Mouse (Mus musculus) thymus, postnatal 36 days (tissue): ENCODE results near the gene Actn4.
"Not testable (repeated sequence)": the region's sequence is repeated elsewhere in the genome, so short reads cannot be mapped to it uniquely, and the experiment has no call there.

Source experiments
- DNase-seq, 2 experiments: peaks; one replicate each; pipeline ENCODE4 v3.0.0; 2022; ENCODE audit warnings: mixed read lengths in 2 of 2

The Actn4 gene

DNA sequence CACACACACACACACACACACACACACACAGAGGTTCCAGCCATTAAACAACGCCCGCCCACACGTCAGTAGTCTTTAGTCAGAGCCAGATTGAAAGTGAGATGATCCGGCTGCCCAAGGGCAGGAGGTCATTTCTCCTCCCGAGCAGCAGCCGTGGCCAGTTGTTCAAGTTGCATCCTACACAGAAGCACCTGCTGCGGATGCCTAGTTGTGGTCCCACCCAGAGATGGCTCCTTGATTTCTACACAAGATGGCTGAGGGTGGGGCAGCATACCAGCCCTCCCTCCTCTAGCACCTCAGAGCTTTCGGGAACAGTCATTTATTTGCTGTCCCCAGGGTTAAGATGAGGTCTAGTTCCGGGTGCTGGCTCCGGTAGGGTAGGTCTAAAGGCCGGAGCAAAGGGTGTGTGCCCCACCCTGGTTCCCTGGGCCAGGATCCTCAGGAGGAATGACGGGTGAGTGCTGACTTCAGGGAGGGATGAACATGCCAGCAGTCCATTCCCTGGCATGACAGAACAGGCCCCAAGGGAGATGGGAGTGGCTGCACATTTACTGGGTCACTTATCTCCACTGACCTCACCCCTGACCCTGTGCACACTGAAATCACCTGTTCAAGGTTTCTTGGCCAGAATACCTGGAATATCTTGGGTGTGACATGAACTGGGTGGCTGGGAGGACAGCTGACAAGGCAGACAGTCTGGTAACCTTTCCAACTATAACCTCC is 7.7 kb upstream of the Actn4 start:
- DNase-seq, result no peak

DNA sequence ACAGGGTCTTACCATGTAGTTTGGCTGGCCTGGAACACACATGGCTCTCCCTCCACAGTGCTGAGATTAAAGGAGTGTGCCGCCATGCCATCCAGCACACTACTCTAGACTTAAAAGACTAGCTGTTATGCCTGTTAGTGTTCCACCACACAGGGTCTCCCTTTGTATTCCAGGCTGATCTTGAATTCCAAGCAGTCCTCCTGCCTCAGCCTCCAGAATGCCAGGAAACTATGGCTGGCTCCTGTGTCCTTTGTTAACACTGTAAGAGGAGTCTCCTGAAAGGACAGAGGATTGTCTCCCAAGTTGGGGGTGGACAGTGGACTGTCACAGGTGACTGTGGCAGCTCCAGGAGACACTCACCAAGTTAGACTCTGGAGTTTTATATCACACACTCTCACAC is 7.1 kb upstream of the Actn4 start:
- DNase-seq, result no peak

DNA sequence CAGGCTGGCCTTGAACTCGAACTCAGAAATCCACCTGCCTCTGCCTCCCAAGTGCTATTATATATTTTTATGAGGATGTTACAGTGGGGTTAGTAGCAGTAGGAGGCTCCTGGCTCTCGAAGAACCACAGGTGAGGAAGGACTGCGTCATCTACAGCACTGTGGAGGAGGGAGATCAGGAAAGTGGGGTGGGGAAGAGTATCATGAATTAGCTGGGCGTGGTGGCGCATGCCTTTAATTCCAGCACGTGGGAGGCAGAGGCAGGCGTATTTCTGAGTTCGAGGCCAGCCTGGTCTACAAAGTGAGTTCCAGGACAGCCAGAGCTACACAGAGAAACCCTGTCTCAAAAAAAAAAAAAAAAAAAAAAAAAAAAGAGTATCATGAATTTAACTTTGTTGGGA is 6.0 kb upstream of the Actn4 start:
- DNase-seq, result not testable (repeated sequence)

DNA sequence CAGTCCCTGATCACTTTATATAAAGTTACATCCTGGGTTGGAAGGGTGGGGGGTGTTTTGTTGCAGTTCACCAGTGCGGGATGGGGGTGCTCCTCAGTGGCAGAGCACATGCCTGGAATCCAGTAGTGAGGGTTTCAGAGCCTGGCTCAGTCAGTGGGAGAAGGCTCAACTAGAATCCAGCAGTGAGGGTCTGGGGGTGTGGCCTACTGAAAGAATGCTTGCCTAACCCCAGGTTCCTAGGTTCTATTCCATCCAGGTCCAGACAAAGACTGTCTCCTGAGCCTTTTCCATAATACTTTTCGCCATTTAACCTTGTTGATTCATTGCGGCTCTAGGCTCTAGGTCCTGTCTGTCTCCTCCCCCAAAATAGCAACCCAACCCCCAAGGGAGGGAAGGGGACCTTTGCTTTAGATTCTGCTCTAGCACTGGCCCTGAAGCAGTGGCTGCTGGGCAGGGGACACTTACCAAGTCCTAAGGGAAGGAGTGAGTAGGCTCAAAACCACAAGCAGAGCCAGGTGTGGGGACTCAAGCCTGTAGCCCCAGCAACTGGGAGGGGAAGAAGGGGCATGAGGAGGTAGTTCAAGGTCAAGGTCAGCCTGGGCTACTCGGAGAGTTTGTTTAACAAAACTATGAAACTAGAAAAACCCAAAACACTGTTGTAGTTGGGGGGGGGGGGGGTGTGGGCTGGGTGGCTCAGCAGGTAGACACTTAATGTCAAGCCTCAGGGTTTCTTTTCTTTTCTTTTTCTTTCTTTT is 4.8 kb upstream of the Actn4 start:
- no peak for DNase-seq

DNA sequence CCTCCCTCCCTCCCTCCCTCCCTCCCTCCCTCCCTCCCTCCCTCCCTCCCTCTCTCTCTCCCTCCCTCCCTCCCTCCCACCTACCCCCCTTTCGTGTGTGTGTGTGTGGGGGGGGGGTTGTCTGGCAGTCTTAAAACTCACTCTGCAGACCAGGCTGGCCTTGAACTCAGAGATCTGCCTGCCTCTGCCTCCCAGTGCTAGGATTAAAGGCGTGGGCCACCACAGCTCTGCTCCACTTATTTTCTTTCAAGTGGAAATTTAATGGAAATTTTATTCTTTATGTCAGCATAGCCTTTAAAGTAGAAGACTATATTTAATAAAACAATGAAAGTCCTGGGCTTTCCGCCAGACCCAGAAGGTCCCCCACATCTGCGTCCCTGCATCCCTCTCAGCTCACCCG is 4.0 kb upstream of the Actn4 start:
- no peak for DNase-seq

DNA sequence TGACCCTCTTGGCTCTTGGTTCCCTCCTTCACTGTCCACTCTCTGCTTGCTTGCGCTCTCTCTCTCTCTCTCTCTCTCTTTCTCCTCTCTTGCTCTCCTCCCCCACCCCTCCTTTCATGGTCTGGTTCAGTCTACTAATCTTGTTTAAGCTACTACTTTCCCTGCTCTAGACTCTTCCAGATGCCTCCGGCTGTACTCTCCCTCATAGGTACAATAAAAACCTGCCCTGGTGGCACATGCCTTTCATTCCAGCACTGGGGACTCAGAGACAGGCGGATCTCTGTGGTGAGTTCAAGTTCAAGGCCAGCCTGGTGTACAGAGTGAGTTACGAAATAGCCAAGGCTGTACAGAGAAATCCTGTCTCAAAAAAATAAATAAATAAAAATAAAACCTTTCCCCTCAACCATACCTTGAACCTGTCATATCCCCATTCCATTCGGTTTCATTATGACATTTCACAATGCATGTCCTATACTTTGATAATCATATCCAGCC is 3.3 kb upstream of the Actn4 start:
- no peak for DNase-seq

DNA sequence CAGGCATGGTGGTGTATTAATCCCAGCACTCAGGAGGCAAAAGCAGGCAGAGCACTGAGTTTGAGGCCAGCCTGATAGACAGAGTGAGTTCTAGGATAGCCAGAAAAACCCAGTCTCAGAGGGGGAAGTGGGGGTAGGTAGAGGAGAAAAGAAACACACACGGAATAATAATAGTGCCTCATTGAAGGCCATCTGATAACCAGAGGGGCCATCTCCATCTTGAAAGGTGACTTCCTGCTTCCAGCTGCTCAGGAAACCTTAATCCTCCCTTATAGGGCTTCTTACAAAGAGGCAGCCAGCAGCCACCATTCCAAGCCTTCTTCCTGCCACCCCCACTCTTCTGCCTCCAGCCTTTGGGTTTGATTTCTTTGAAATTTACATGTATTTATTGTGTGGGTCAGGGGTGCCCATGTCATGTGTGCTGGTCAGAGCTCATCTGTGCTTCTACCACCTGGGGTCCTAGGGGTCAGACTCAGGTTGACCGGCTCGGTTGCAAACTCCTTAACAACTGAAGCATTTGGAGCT is 1.3 kb upstream of the Actn4 start:
- DNase-seq, result no peak

DNA sequence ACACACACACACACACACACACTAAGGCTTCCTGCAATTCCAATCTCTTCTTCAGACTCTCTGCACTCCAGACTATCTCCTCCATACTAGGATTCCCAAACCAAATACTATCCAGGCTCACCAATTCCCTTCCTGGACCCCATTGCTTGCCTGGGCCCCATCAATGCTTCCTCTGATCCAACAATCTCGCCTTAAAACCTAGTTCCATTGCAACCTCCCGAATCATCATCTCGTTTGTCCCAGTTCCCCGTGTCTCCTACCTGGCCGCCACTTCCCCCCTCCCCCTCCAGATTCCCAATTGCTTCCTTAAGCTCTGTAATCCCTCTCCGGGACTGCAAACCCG is 585 bp downstream of the Actn4 start:
- no peak for DNase-seq

DNA sequence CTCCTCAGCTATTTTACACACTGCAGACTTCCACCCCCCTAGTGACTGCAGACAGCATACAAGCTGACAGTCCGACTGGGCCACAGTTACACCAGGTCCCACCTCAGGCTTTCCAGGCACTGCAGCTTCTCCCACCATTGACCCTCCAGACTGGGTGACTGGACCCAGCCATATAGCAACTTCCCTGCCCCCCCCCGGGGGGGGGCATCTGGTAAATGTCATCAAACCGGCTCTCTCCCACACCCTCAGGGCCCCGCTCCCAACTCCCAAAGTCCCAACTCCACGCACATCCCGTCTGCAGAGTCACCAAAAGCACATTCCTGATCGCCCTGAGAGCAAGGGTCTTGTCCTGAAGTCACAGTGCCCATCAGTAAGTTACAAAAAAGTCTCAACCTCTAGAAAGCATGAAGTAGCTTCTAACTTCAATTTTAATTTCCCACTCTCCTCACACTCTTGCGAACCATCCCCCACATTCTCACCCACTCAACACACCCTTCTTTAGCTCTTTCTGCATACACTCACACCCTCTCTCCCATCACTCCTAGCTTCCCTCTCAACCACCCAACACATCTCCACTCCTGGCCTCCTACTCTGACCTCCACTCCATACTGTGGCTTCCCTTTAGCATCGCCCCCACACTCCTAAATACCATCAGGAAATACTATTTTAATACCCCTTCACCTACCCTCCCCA is 1.6 kb downstream of the Actn4 start:
- no peak for DNase-seq

DNA sequence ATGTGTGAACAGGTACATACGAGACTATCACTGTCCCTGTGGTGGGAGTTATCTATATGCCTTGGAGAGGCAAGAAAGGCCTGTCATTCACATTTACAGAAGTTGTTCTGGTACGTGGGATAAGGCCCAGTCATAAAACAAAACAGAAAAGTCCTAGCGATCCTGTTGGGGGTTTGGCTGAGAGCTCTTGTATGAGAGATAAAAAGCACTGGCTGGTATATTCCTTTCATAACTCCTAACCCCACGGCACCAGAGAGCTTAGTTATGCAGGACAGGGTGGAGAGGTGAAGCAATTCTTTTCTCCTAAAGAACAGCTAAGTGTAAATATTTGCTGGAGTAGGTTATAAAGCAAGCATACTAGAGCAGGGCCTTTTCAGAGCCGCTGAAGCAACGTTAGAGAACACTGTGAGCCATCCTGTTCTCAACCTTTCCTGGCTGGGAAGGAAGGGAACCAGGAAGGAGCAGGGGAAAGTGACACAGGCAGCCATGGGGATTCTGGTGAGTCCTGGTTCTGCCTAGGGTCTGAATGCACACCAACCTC is 2.6 kb downstream of the Actn4 start:
- no peak for DNase-seq

DNA sequence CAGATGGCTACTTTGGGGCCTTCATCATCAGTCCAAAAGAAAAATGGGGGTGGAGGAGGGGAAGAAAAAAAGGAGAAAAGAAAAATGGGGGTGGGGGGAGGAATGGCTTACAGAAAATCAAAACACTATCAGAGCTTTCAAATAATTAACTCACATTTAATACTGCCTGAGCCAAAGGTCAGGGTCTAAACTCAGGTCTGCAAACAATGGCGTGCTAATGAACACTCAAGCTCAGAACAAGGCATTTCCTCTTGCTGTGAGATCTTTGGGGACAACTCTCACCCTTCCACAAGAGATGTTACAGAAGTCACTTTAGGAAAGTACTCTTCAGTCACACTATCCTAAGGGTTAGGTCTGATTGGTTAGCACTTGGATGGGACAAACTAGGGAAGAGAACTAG is 3.4 kb downstream of the Actn4 start:
- DNase-seq, result no peak

DNA sequence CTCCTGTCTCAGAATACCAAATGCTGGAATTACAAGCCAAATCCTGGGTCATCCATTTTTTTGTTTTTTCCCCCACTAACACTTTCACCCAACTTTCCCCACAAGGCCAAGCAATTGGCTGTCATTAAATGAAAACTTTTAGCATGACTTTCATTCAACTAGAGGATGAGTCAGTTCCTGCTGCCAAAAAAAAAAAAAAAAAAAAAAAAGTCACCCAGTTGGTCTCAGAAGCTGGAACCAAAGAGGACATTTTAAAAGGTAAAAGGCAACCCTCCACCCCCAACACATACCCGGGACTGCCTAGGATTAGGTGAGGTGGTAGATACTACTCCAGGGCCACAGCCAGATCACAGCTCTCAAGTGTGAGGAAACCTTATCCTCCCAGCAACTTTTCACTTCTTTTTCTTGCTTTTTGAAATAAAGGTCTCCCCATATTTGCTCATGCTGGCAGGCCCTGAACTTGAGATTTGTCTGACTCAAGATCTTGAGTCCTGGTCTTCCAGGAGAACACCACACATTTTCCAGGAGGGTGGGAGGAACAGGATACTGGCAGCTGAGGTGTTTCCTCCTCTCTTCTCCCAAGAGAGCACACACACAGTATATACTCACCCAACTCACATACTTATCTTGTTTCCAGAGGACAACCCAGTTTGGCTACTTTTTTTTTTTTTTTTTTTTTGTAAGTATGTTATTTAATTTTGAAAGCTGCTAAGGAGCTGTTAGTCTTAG is 4.0 kb downstream of the Actn4 start:
- no peak for DNase-seq

DNA sequence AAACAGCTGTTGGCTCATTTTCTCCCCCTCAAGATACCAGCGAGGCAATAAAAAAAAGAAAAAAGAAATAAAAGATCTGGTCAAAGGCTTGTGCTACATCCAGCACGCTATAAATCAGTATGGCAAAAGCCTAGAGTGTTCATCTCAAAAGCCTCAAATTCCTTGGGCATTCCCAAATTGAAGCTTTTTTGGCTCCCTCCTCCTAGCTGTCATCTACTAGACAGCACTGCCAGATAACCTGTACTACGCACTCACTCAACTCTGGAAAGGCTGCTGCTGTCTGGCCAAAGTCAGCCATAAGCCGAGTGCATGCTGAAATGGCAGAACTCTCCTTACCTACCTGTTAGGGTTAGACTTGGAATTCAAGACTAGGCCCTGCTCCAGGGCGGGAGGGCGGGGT is 4.9 kb downstream of the Actn4 start:
- no peak for DNase-seq

DNA sequence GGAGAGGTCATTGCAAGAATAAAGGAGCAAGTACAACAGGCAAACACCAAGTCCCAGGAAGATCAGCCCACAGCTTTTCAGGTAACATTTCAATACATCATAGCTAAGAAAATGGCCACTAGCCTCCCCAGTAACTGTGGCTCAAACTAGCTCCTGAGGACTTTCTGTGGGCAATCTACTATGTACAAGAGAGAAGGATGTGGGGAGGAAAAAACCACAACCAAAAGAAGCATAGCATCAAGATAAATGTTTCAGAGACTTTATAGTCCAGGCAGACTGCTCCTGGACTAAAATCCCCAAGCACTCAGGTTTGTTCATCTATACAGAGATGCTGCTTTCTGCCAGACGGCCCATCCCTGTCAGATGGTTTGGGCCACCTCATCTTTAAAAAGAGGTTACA is 5.9 kb downstream of the Actn4 start:
- DNase-seq, result no peak

DNA sequence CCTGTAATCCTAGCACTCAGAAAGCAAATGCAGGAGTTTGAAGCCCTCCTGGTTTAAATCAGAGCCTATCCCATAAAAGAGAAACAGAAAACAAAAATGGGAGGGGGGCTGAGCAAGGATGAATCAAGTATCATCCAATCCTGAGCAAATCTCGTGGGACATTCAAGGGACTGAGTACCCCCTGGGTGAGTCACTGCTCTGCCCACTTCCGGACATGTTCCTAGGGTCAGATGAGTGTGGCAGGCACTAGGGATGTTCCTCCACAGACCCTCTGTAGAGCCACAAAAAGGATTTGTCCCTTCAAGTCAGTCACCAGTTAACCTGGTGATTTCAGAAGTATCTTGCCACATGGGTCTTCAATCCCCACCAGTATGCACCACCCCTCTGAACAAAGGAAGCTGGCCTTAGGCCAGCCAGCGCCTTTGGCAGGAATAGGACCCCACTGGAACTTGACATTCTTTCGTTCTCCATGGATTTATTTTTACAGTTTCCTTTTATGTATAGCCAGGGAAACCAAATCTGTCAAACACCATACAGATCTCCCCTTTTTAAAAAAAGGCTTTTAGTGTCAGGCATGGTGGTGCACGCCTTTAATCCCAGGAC is 6.7 kb downstream of the Actn4 start:
- DNase-seq, result no peak

DNA sequence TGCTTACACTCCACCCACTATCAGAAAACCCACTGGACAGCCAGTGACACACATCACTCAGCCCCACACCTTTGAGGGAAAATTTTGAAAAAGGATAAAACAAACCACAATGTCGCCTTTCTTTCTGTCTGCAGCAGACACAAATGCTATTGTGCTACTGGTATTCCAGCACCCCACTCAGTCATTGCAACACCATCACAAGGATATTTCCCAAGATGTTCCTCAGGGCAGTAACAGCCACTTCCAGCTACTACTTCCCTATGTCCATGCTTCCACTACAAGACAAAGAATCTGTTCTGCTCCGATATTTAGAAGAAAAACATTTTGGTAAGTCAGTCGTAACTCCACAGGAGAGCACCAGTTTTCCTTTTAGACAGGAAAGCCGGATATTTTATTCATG is 7.4 kb downstream of the Actn4 start:
- no peak for DNase-seq

DNA sequence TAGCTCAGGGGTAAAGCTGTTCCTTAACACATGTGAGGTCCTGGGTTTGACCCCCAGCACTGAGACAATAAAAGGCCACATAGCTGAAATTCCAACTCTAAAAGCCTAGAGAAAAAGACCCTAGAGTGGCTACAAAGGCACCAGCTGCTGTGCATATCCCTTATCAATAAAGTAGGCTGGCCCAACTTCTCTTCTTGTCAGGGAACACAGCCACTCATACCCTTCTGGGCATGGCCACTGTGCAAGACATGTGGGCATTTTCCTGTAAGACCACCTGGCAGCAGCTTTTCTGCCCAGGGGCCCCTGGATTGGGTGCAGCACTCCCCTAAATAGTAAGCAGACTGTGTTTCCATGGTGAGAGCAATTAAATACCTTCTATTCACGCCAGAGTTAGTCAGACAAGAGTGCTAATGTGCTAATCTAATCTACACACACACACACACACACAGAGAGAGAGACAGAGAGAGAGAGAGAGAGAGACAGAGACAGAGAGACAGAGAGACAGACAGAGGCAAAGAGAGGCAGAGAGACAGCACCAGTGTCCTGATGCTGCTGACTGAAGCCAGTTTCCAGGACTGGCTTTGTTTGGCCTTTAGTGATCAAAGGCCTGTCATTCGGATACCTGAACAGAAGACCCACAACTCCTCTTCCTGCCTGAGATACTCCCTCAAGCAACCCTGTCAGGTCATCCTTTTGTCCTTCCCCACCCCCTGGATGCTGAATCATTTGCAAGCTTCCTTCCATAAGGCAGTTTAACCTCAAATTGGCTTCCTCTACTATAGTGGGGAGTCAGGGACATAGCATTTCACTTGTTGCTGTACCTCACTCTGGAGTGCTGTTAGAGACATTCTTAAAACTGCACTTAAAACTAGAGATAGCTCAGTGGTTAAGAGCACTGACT is 8.4 kb downstream of the Actn4 start:
- no peak for DNase-seq

DNA sequence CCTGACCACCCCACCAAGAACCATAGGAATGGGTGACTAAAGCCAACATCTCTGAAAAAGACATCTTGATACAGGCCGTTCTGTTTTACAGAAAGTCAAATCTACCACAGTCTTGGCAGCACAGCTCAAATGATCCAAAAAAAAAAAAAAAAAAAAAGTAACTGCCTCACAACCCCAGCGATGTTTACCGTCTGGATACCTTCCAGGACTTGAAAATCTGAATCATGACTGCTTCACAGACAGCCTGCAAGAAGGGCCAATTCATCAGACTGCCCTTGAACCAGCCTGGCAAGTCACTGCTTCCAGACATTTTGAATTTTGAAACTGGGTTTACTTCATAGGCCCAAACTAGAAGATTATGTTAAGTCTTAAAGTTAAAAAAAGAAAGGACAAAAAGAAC is 9.4 kb downstream of the Actn4 start:
- DNase-seq, result no peak

DNA sequence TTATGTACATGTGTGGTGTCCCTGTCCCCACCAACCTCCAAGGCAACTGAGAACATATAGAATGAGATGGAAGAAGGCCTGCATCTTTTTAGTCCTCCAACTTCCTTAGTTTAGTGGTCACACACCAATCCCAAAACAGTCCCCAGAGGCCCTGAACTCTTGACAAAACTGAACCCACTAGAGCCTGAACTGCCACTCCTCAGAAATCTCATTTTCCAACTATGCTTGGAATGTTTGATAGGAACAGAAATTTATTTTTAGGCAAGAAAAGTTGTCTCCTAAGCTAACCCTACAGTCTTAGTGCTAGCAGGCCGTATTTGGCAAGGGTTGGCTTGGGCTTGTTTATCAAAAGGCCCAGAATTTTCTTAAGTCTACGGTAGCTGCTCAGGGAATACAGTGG is 10.4 kb downstream of the Actn4 start:
- no peak for DNase-seq

DNA sequence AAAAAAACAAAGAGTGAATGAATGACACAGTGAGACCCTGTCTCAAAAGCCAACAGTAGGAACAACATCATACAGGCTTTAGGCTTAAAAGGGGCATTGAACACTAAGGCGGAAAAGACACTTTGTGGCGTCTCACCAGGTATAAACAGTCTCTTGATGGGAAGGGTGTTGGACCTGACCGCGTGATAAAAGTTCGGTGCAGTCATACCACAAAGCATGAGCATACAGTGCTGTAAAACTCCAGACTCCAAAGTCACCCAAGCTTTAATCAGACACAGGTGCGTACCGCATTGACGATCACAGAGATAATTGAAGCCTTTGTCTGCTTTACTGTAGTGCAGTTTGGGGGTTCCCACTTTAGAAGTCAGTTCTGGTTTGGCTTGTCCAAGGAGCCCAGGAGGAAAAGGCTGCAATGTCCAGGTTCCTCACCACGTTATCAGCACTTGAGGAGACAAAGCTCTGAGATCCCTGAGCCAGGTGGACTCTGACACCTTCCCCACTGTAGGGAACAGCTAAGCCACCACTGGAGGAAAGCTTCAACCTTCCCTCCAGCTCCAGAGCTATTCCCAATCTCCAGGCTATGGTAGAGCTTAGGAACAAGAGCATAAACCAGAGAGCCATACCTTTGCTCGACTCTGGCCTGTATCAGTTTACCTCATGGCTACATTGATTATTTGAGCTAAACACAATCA is 11.6 kb downstream of the Actn4 start:
- no peak for DNase-seq

DNA sequence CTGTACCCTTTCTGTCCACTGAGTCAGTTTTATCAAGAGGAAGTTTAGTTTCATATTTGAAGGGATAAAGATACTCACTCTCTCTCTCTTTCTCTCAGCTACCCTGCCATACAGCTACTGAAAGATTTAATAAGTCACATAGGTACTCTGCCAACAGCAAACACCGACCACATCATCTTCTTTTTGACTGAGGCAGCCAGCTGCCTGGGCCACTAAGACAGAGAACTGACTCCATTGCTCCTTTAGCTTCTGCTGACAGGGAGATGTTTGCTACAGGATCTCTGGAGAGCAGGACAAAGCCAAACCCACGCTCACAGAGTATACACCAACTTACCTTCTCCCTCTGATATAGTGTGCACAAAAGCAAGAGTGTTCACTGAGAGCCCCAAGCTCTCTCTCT is 12.8 kb downstream of the Actn4 start:
- DNase-seq, result no peak
